Mouse (Mus musculus): ENCODE measurements at regions not wholly inside any gene's neighbourhood (a gene's known extent, or its start where the extent isn't known, plus 50 kb on each side); places are given as distances from the start of the nearest gene placed in this dataset.

DNA sequence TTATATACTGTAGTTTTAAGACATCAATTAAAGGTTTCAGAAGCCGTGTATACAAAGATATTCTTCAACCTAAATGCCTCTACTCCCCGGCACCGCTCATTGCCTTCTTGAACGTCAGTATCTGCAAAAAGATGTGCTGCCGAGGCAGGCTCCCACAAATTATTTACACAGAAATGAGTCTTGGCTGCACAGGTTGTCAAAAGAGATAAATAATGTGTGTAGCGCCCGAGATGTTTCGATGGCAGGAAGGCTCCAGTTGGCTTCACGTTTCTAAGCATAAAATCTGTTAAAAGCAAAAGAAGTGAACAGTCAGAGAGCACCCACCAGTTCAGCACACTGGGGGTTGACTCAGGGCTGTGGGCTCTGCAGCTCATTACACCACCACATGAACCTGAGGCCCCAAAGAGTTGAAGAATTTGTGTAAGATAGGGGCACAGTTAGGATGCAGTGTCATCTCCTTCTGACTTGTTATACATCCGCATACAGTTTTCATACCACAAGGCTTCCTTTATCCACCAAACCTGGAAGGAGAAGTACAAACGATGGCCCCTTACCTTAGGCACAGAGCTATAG lies 138.4 kb downstream of the Ube2u start:
- no peak for TF ChIP-seq CTCF (IDR thresholded peaks at IDR 0.05; ENCODE audit: low read depth)
- TF ChIP-seq EP300 (IDR thresholded peaks at IDR 0.05; ENCODE audit: low read depth): no peak

Measured in liver, embryonic 14.5 days (tissue).